Mouse (Mus musculus) adrenal gland (tissue): ENCODE measurements at regions not wholly inside any gene's neighbourhood (a gene's known extent, or its start where the extent isn't known, plus 50 kb on each side); places are given as distances from the start of the nearest gene placed in this dataset.

Source experiments
- intact Hi-C: fragments of 180-260 bp; cut with DNase I; formaldehyde crosslinking; loops from one replicate; pipeline ENCODE4 v1.15.1; 2025

- intact Hi-C loops, result no loop called here
Observed at GRCm38 (mm10) chr3:79996803-79997202, 112.5 kb downstream of the Fam198b start.

- intact Hi-C loops, result no loop called here
Observed at GRCm38 (mm10) chr3:80002335-80002734, 118.0 kb downstream of the Fam198b start.

- intact Hi-C loops, result no loop called here
Observed at GRCm38 (mm10) chr3:80003300-80004090, 119.2 kb downstream of the Fam198b start.

GRCm38 (mm10) chr3:80004556-80004955, 120.2 kb downstream of the Fam198b start:
- intact Hi-C loops, result no loop called here

- intact Hi-C loops, result loop anchor here (5.0 kb wide), 1 partner anchor 37 kb away; no protein-coding TSS in a partner anchor
Observed at GRCm38 (mm10) chr3:80004966-80005365, 120.6 kb downstream of the Fam198b start.

- intact Hi-C loops, result loop anchor here (5.0 kb wide), 1 partner anchor 37 kb away; no protein-coding TSS in a partner anchor
Observed at GRCm38 (mm10) chr3:80005371-80005770, 121.0 kb downstream of the Fam198b start.

GRCm38 (mm10) chr3:80006263-80006662, 121.9 kb downstream of the Fam198b start:
- intact Hi-C loops, result loop anchor here (5.0 kb wide), 1 partner anchor 36 kb away; no protein-coding TSS in a partner anchor

- intact Hi-C loops, result loop anchor here (5.0 kb wide), 1 partner anchor 35 kb away; no protein-coding TSS in a partner anchor
Observed at GRCm38 (mm10) chr3:80007006-80007405, 122.7 kb downstream of the Fam198b start.

- intact Hi-C loops, result loop anchor here (5.0 kb wide), 1 partner anchor 33 kb away; no protein-coding TSS in a partner anchor
Observed at GRCm38 (mm10) chr3:80009275-80009674, 124.9 kb downstream of the Fam198b start.

GRCm38 (mm10) chr3:80025795-80026194, 141.5 kb downstream of the Fam198b start:
- intact Hi-C loops, result no loop called here

- intact Hi-C loops, result no loop called here
Observed at GRCm38 (mm10) chr3:80033071-80033470, 148.7 kb downstream of the Fam198b start.

GRCm38 (mm10) chr3:80038553-80039129, 154.3 kb downstream of the Fam198b start:
- intact Hi-C loops, result no loop called here

- intact Hi-C loops, result loop anchor here (5.0 kb wide), 1 partner anchor 36 kb away; no protein-coding TSS in a partner anchor
Observed at GRCm38 (mm10) chr3:80042756-80043484, 158.6 kb downstream of the Fam198b start.

GRCm38 (mm10) chr3:80049495-80050225, 165.3 kb downstream of the Fam198b start:
- intact Hi-C loops, result loop anchor here (5.0 kb wide), 1 partner anchor 72 kb away; no protein-coding TSS in a partner anchor

GRCm38 (mm10) chr3:80050920-80051319, 166.6 kb downstream of the Fam198b start:
- intact Hi-C loops, result loop anchor here (5.0 kb wide), 1 partner anchor 74 kb away; no protein-coding TSS in a partner anchor

- intact Hi-C loops, result loop anchor here (5.0 kb wide), 1 partner anchor 75 kb away; no protein-coding TSS in a partner anchor
Observed at GRCm38 (mm10) chr3:80051963-80052362, 167.6 kb downstream of the Fam198b start.

GRCm38 (mm10) chr3:80052879-80053278, 168.5 kb downstream of the Fam198b start:
- intact Hi-C loops, result loop anchor here (5.0 kb wide), 1 partner anchor 76 kb away; no protein-coding TSS in a partner anchor

- intact Hi-C loops, result loop anchor here (5.0 kb wide), 1 partner anchor 76 kb away; no protein-coding TSS in a partner anchor
Observed at GRCm38 (mm10) chr3:80053435-80053834, 169.1 kb downstream of the Fam198b start.

GRCm38 (mm10) chr3:80056636-80057350, 172.5 kb downstream of the Fam198b start:
- intact Hi-C loops, result no loop called here

- intact Hi-C loops, result no loop called here
Observed at GRCm38 (mm10) chr3:80058722-80059121, 174.4 kb downstream of the Fam198b start.
